ENCODE assay signal across 10 mouse cellular contexts in the genomic region with DNA sequence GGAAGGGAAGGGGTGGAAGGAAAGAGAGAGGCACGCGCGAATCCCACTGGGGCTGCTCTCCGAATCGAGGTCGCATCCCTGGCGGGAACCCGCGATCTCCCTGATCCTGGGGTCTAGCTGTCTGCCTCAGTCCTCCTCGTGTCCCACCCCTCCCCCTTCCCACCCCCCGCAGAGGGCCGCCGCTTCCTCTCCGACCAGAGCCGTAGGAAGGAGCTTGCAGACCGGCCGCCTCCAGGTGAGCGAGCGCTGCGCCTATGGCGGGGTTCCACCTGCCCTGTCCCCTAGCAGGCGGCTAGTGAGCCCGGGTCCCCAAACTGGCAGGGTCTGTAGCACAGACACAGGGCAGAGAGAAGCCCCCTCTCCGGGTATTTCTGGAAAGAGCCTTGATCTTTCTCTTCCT. TPM values are rescaled to one million over a fixed set of nuclear protein-coding genes. Genes with fewer than 3 reads are reported as not detected.
DNase-seq lines count a peak whose midpoint lies in the region; ATAC-seq lines count a peak whose summit lies in the region.
"Had no signal": no experiment of that assay in that cellular context is flagged by ENCODE, and none has a peak within 500 bp of the region (broad histone marks: within the 10 kb centered on the region; RNA-seq: fewer than 3 reads in every experiment).

No protein-coding gene starts in this region.

- no peak for ATAC-seq in heart, embryonic 11.5 days (replicated peaks; ENCODE audit: insufficient number of reproducible peaks, low FRiP score, low TSS enrichment)
- no peak for ATAC-seq in intestine, embryonic 15.5 days

- no peaks in the 10 kb centered on the region for H3K36me3 ChIP-seq in heart, embryonic 11.5 days (ENCODE audit: control insufficient read depth, insufficient read depth, low read length)
- H3K36me3 ChIP-seq in embryonic facial prominence, embryonic 10.5 days (replicated peaks): no peaks in the 10 kb centered on the region
- H3K36me3 ChIP-seq in intestine, embryonic 15.5 days: no peaks in the 10 kb centered on the region

- H3K27ac ChIP-seq in heart, embryonic 11.5 days (ENCODE audit: low read depth, low read length): no peak overlapping the region
- H3K27ac ChIP-seq in embryonic facial prominence, embryonic 10.5 days (replicated peaks): no peak overlapping the region
- no peak overlapping the region for H3K27ac ChIP-seq in intestine, embryonic 15.5 days

- intact Hi-C loops in heart, postnatal 10 days (cut with DNase I): no loop called here

- DNase-seq in heart, postnatal 10 days: no peak
- DNase-seq in embryonic facial prominence, embryonic 10.5 days (ENCODE audit: low spot score): peak; percentile 50
- peak; percentile 38 for DNase-seq in neural tube, embryonic 10.5 days (ENCODE audit: extremely low spot score, low spot score)
- no peak for DNase-seq in adrenal gland, postnatal 36 days
- DNase-seq in frontal cortex, postnatal 25 days (ENCODE audit: low spot score in 2 of 2): no peak
- no peak for DNase-seq in cerebellum, adult 9-10 months
- DNase-seq: adrenal gland, postnatal 10 days had no signal

- peak overlapping the region; percentile 34; the same call in 1 of the 2 replicates for H3K9ac ChIP-seq in heart, embryonic 11.5 days (ENCODE audit: low read depth, low read length)
- H3K9ac ChIP-seq in intestine, embryonic 15.5 days: no peak overlapping the region

- H3K4me1 ChIP-seq in heart, embryonic 11.5 days (ENCODE audit: control insufficient read depth, insufficient read depth, low read length): 0 out of 2 replicates have a peak, but pooled peaks cover 4% of the 10 kb centered on the region
- H3K4me1 ChIP-seq in embryonic facial prominence, embryonic 10.5 days: peaks cover 19% of the 10 kb centered on the region
- 0 out of 2 replicates have a peak, but pooled peaks cover 3% of the 10 kb centered on the region for H3K4me1 ChIP-seq in intestine, embryonic 15.5 days (replicated peaks)

- peaks cover 16% of the 10 kb centered on the region for H3K27me3 ChIP-seq in heart, embryonic 11.5 days (ENCODE audit: control insufficient read depth, insufficient read depth, low read length)
- peaks cover 45% of the 10 kb centered on the region for H3K27me3 ChIP-seq in embryonic facial prominence, embryonic 10.5 days (replicated peaks; ENCODE audit: low read depth, poor library complexity, severe bottlenecking)
- peaks cover 20% of the 10 kb centered on the region for H3K27me3 ChIP-seq in intestine, embryonic 15.5 days (replicated peaks)

- peak overlapping the region; percentile 71 for H3K4me2 ChIP-seq in heart, embryonic 11.5 days
- H3K4me2 ChIP-seq in intestine, embryonic 15.5 days (replicated peaks): peak overlapping the region; percentile 60

- no peaks in the 10 kb centered on the region for H3K9me3 ChIP-seq in heart, embryonic 11.5 days (replicated peaks; ENCODE audit: control insufficient read depth, low read length)
- H3K9me3 ChIP-seq in embryonic facial prominence, embryonic 10.5 days: no peaks in the 10 kb centered on the region
- H3K9me3 ChIP-seq in intestine, embryonic 15.5 days: no peaks in the 10 kb centered on the region

- under 1% methylated on average over 24 of the region's 24 CpGs for WGBS in heart, embryonic 11.5 days (ENCODE audit: insufficient replicate concordance)
- under 1% methylated on average over 24 of the region's 24 CpGs for WGBS in embryonic facial prominence, embryonic 10.5 days
- under 1% methylated on average over 23 of the region's 24 CpGs for WGBS in intestine, embryonic 15.5 days

- H3K4me3 ChIP-seq in heart, embryonic 11.5 days (ENCODE audit: low read depth, low read length): peak overlapping the region; percentile 40
- H3K4me3 ChIP-seq in embryonic facial prominence, embryonic 10.5 days: peak overlapping the region; percentile 56
- peak overlapping the region; percentile 26 for H3K4me3 ChIP-seq in intestine, embryonic 15.5 days (replicated peaks)

RNA-seq across cellular contexts. Expression of a gene that starts 1.4 kb away (rescaled TPM):
- polyA plus RNA-seq in heart, embryonic 11.5 days (2014; fragmentation: Nextera tagmentation; extraction: Ambion mirVana): 1.4 TPM in 1 of 2 replicates, not detected in the other
- not detected for total RNA-seq in heart, postnatal 10 days (2021)
- polyA plus RNA-seq in embryonic facial prominence, embryonic 10.5 days (2016; fragmentation: Nextera tagmentation; extraction: Ambion mirVana): 1.1 TPM in 2 replicates
- 0.25 and 0.27 TPM in 2 replicates for polyA plus RNA-seq in intestine, embryonic 15.5 days (2015; fragmentation: Nextera tagmentation; extraction: Ambion mirVana)
- under 1 TPM; 0.36 to 0.46 TPM for total RNA-seq in adrenal gland, postnatal 36 days (2021)
- total RNA-seq: gastrocnemius, adult 8-10 months had no signal

RNA-seq across cellular contexts. Expression of a gene that starts 27.6 kb away (rescaled TPM):
- polyA plus RNA-seq in heart, embryonic 11.5 days (2014; fragmentation: Nextera tagmentation; extraction: Ambion mirVana): 93.5 and 97.9 TPM in 2 replicates
- total RNA-seq in heart, postnatal 10 days (2021): 10 to 100 TPM; 22.2 to 25.1 TPM
- 120 and 126 TPM in 2 replicates for polyA plus RNA-seq in embryonic facial prominence, embryonic 10.5 days (2016; fragmentation: Nextera tagmentation; extraction: Ambion mirVana)
- 67.4 and 81.8 TPM in 2 replicates for polyA plus RNA-seq in intestine, embryonic 15.5 days (2015; fragmentation: Nextera tagmentation; extraction: Ambion mirVana)
- 10 to 100 TPM; 34.5 to 47.3 TPM for total RNA-seq in adrenal gland, postnatal 36 days (2021)

RNA-seq across cellular contexts. Expression of a gene that starts 27.7 kb away (rescaled TPM):
- polyA plus RNA-seq in heart, embryonic 11.5 days (2014; fragmentation: Nextera tagmentation; extraction: Ambion mirVana): 21.9 and 29.5 TPM in 2 replicates
- total RNA-seq in heart, postnatal 10 days (2021): 10 to 100 TPM; 10.7 to 13.0 TPM
- 34.3 and 37.4 TPM in 2 replicates for polyA plus RNA-seq in embryonic facial prominence, embryonic 10.5 days (2016; fragmentation: Nextera tagmentation; extraction: Ambion mirVana)
- 17.5 and 23.2 TPM in 2 replicates for polyA plus RNA-seq in intestine, embryonic 15.5 days (2015; fragmentation: Nextera tagmentation; extraction: Ambion mirVana)
- 10 to 100 TPM; 14.5 to 20.2 TPM for total RNA-seq in adrenal gland, postnatal 36 days (2021)

RNA-seq across cellular contexts. Expression of a gene that starts 58.3 kb away (rescaled TPM):
- polyA plus RNA-seq in heart, embryonic 11.5 days (2014; fragmentation: Nextera tagmentation; extraction: Ambion mirVana): 0.36 TPM in 1 of 2 replicates, not detected in the other
- under 1 TPM in 1 of 2 experiments, not detected in 1; 0.19 TPM for total RNA-seq in heart, postnatal 10 days (2021)
- polyA plus RNA-seq in embryonic facial prominence, embryonic 10.5 days (2016; fragmentation: Nextera tagmentation; extraction: Ambion mirVana): not detected in 2 replicates
- 0.97 and 1.4 TPM in 2 replicates for polyA plus RNA-seq in intestine, embryonic 15.5 days (2015; fragmentation: Nextera tagmentation; extraction: Ambion mirVana)
- 1 to 10 TPM; 2.9 to 8.3 TPM for total RNA-seq in adrenal gland, postnatal 36 days (2021)

Comparison
In these comparisons a context has a peak if more than half of its experiments do, and no peak if none do; other contexts are left out.
1. DNase-seq: peak in embryonic facial prominence, embryonic 10.5 days (single experiment) and neural tube, embryonic 10.5 days (single experiment); none in heart, postnatal 10 days (0 of 2), adrenal gland, postnatal 36 days (0 of 2), frontal cortex, postnatal 25 days (0 of 2) and cerebellum, adult 9-10 months (single experiment).
2. Peak in every context shown above with its lines, with median percentiles within 50 percentile points of each other: H3K4me3 ChIP-seq.